Mouse (Mus musculus) left cerebral cortex, postnatal 14 days (tissue): Measurements from ENCODE around the gene Rarg. TPM values are rescaled to one million over a fixed set of nuclear protein-coding genes. Genes with fewer than 3 reads are reported as not detected.
"Not testable (repeated sequence)": the region's sequence is repeated elsewhere in the genome, so short reads cannot be mapped to it uniquely, and the experiment has no call there.

Experiments used
- DNase-seq, 2 experiments: peaks; one replicate each; pipeline ENCODE4 v3.0.0; 2021 to 2022; ENCODE audit warnings: low spot score in 2 of 2, mixed read lengths in 1 of 2
- intact Hi-C: fragments of 180-260 bp; cut with DNase I; formaldehyde crosslinking; loops from one replicate; pipeline ENCODE4 v1.15.1; 2025
- total RNA-seq, 2 experiments: library from RNA; stranded (reverse); gene quantifications; 2 replicates each; pipeline ENCODE4 v1.2.3; 2021

Rarg gene
- total RNA-seq, 2 experiments from 2014 or later: 8.3 to 9.4 TPM

DNA sequence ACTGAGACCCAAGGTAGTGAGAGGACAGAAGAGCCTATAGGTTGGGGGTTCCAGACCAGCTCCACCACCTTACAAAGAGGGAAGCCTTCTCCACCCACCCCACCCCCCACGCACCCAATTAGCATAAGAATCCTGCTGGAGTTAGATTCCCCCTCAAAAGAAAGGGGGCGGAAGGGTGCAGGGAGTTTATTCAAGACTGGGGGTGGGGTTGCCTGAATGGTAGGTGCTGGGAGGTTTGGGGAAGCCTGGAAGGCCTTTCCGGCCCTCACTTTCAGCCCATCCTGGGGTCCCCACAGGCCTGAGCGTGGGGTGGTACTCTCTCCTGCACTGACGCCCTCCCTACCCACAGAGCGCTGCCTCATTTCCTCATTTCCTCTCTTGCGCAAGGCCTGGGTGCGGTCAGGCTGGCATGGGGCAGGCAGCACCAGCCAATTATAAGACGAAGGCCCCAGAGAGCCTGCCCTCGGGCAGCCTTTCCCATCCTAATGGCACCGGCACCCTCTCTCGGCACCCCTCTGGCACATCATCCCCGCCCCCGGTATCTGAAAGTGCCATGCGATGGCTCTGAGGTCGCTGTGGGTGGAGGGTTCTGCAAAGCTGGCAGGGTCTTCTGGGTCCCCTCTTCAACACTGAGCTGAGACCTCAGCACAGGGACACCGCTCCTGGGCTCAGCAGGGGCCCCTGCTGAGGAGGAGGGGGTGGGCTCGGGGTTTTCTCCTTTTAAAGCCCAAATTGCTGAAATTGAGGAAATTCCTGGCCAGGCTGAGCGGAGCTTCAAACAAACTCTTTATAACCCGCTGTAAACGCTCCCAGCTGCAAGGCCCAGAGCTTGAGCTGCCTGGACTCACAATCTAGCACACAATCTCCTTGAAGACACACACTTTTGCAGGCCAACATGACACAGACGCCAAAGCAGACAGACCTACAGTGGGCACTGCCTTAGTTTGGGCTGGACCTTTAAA, 13.8 kb downstream of the Rarg start:
- no peak for DNase-seq
- intact Hi-C loops: no loop called here

DNA sequence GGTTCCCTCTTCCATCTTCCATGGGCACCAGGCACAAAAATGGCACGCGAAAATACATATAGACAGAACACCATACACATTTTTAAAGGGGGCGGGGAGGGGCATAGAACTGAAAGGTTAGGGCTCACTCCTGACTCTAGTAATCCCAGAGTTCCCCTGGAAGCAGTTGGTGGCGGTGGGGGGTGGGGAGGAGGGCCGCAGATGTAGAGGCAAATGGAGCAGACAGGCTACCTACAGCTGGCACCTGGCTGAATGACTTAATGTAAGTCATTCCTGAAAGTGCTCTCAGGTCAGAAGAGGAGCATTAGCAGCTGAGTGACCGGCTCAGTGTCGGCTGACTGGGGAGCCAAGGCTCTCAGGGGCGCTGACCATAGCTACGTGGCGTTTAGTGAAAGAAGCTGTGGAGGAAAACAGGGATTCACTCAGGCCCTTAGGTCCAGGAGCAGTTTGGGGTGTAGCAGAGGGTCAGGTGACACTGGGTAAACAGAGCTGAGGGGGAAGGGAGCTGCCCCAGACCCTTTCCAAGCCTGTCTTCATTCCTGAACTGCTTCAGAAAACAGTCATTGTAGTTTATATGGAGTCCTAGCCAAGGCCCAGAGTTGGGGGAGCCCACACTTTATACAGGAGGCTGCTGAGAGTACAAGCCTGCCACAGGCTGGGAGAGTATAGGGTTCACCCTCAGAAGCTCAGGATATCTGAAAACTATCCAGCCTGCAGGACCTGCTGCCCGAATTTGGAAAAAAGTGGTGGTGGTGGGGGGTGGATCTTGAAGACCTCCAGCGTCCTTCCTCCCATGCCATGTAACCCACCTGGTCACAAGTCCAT, 14.7 kb downstream of the Rarg start:
- DNase-seq: no peak
- intact Hi-C loops: no loop called here

DNA sequence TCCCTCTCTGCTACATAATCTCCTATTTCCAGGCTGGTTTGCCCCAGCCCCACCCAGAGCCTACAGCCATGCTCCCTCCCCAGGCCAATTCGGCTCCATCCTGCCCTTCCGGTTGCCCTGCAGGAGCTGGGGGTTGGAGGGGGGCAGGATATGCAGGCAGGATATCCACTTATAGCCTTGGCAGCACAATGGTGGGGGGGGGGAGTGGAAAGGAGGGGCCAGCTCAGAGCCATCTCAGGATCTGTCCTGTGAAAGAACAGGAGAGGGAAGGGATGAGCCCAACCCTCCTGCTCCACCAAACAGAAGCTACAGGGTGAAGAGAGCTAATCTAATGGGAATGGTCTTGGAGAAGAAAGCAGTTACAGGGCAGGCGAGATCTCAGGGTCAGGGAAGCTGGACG, 16.7 kb downstream of the Rarg start:
- intact Hi-C loops: no loop called here
- no peak for DNase-seq

- no peak for DNase-seq
- intact Hi-C loops: no loop called here
Observed at GRCm38 (mm10) chr15:102239851-102240250, 17.5 kb downstream of the Rarg start.

DNA sequence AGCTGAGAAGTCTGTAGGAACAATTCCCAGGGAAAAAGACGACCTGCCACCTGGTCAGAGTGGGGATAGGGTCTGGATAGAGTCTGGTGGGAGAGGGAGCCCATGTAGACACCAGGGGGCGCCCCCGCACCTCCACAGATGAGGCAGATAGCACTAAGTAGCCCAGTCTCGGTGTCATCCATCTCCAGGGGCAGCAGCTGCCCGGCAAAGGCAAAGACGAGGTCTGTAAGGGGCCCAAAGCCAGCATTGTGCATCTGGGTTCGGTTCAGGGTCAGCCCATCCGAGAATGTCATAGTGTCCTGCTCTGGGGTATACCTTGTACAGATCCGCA, 18.1 kb downstream of the Rarg start:
- intact Hi-C loops: no loop called here
- peak; percentile 80 to 81 for DNase-seq

- intact Hi-C loops: no loop called here
- DNase-seq: no peak
Observed at GRCm38 (mm10) chr15:102238543-102239259, 18.6 kb downstream of the Rarg start.

DNA sequence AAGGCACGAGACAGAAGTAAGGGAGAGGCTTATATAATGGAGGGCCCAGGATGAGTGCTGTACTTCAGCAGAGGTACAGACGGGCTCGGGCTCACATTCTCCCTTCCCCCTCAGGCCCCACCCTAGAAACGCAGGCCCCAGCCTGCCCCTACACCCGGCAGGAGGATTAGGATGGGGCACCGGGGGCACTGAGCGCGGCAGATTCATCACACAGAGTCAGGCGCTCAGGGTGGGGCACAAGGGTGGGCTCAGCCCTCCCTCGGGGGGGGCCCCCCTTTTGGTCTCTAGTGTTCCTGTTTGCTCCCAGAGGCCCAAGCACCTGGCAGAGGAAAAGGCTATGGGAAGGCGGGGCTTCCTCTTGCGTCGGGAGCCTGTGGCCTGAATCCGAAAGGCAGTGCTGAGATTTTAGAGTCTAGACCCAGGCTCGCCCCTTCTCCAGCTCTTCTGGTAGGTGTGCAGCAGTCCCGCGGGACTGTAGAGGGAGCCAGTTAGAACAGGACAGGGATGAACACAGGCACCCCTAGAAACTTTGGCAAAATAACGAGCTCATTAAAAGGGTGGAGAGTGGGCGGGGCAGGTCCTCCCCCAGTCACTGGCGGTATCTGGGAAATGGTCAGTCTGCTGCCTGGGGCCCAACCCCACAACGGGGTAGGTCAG, 21.8 kb downstream of the Rarg start:
- intact Hi-C loops: no loop called here
- DNase-seq: no peak

GRCm38 (mm10) chr15:102233896-102234295, 23.4 kb downstream of the Rarg start:
- no peak for DNase-seq
- intact Hi-C loops: no loop called here

- DNase-seq: no peak
- intact Hi-C loops: no loop called here
Observed at GRCm38 (mm10) chr15:102232764-102233163, 24.6 kb downstream of the Rarg start.

GRCm38 (mm10) chr15:102231748-102232147, 25.6 kb downstream of the Rarg start, which contains the start of gene Itgb7:
Gene Itgb7, minus strand, starts transcription at chr15:102231944.
- intact Hi-C loops: no loop called here

DNA sequence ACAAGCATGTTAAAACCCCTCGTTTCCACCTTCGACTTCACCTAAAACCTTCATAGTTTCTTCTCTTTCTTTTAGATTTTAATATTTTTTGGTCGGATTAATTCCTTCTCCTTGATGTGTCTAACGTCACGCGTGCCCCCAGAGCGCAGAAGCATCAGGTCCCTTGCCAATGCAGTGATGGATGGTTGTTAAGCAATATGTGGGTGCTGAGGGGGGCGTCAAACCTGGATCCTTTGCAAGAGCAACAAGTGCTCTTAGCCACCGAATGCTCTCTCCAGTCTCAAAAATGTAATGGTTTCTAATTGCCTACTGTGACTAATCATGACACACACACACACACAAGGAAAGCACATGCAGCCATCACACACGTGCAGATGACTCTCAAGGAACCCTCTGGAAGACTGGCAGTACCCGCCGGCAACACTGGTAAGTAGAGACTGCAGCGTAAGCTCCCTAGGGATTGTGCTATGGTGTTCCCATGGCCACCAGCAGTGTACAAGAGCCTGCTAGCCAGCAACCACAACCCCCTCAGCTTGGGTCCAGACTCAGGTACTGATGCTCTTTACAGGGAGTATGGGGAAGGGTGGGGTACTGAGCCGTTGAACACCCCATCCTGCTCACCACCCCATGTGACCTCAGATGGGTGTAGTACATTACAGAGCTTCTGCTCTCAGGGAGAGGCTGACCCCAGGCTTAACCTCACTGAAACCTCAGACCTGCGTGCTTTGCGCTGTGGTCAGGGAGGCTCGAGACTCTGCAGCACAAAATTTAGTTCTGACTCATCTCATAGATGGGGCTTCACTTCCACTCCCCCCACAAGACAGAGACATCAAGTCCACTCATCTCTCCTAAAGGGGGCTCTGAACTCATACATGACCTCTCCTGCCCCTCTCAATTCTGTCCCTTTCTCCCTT, 26.7 kb downstream of the Rarg start:
- intact Hi-C loops: no loop called here
- DNase-seq: no peak

More at GRCm38 (mm10) chr15:102231748-102232147, 25.6 kb downstream of the Rarg start, which contains the start of gene Itgb7:
- DNase-seq: no peak

GRCm38 (mm10) chr15:102225619-102226018, 31.7 kb downstream of the Rarg start:
- DNase-seq, intact Hi-C loops: not testable (repeated sequence)

GRCm38 (mm10) chr15:102224992-102225617, 32.2 kb downstream of the Rarg start:
- intact Hi-C loops: loop anchor here (1.0 to 5.0 kb wide), 2 partner anchors 47 to 118 kb away; no protein-coding TSS in a partner anchor
- DNase-seq: no peak

GRCm38 (mm10) chr15:102224186-102224991, 32.9 kb downstream of the Rarg start:
- intact Hi-C loops: loop anchor here (1.0 to 5.0 kb wide), 2 partner anchors 46 to 117 kb away; no protein-coding TSS in a partner anchor

GRCm38 (mm10) chr15:102222386-102222785, 34.9 kb downstream of the Rarg start:
- intact Hi-C loops: loop anchor here (5.0 kb wide), 1 partner anchor 115 kb away; no protein-coding TSS in a partner anchor
- peak in 1 of 2 experiments; percentile 71 for DNase-seq

More at GRCm38 (mm10) chr15:102224186-102224991, 32.9 kb downstream of the Rarg start:
- DNase-seq: peak; percentile 80 to 81

DNA sequence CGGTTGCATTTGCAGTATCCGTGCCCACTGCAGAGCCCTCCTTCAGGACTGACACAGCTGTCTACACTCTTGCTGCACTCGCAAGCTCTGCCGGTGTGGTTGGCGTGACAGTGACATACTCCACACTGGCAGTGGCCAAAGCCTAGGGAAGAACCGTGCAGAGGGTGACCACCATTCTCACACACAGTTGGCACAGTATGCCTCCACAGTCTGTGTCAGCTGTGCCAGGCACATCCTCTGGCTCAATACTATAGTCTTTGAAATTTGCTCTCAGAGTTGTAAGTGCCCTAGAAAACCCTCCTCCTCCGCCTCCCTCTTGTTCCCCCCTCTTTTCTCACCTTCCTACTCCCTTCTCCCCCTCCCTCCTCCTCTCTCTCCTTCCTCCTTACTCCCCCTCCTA, 40.0 kb downstream of the Rarg start:
- intact Hi-C loops: no loop called here
- DNase-seq: no peak
